Mouse (Mus musculus) cerebellum, adult 2 months (tissue): ENCODE results near the gene Ncor2.

Experiments used
- CTCF ChIP-seq: fragments of 200-500 bp; IDR thresholded peaks from 2 replicates; pipeline ENCODE4 v1.5.1; 2011; ENCODE audit warnings: low read depth, mild to moderate bottlenecking, control low read depth, low read length, moderate library complexity, borderline replicate concordance; ENCODE audit not compliant: insufficient read depth
- POLR2A ChIP-seq: fragments of 200-500 bp; IDR thresholded peaks from 2 replicates; pipeline ENCODE4 v1.6.1; 2011; ENCODE audit warnings: low read length, control low read depth, borderline replicate concordance; ENCODE audit not compliant: insufficient read depth

- no peak for TF ChIP-seq POLR2A
- no peak for TF ChIP-seq CTCF
Measured at GRCm38 (mm10) chr5:125171259-125171658, 7.8 kb downstream of the Ncor2 start.
